Mouse (Mus musculus) lung, embryonic 16.5 days (tissue): ENCODE data around the gene Tma7. TPM values are rescaled to one million over a fixed set of nuclear protein-coding genes. Genes with fewer than 3 reads are reported as not detected.

ENCODE experiments used
- ATAC-seq: fragments of 200-750 bp; cut with Nextera tagmentation; 2 replicates; pipeline ENCODE4 v1.8.0; 2017; ENCODE audit warnings: low read depth, mild to moderate bottlenecking, moderate library complexity
- H3K27ac ChIP-seq: fragments of 300-500 bp; sonication (generic); 2 replicates; pipeline ENCODE4 v1.5.1; 2014; ENCODE audit warnings: mild to moderate bottlenecking, control low read depth, low read length
- H3K27me3 ChIP-seq: fragments of 300-500 bp; sonication (generic); 2 replicates; pipeline ENCODE4 v1.6.1; 2014; ENCODE audit warnings: low read depth, low read length, mixed read lengths; ENCODE audit not compliant: control insufficient read depth, insufficient read depth
- H3K36me3 ChIP-seq: fragments of 300-500 bp; sonication (generic); 2 replicates; pipeline ENCODE4 v1.6.1; 2014; ENCODE audit warnings: low read length; ENCODE audit not compliant: control insufficient read depth, insufficient read depth
- H3K4me1 ChIP-seq: fragments of 300-500 bp; sonication (generic); replicated peaks from 2 replicates; pipeline ENCODE4 v1.6.1; 2014; ENCODE audit warnings: low read length, mixed read lengths; ENCODE audit not compliant: control insufficient read depth, insufficient read depth
- H3K4me2 ChIP-seq: fragments of 300-500 bp; sonication (generic); 2 replicates; pipeline ENCODE4 v1.6.1; 2014; ENCODE audit warnings: low read depth, low read length, control low read depth
- H3K4me3 ChIP-seq: fragments of 300-500 bp; sonication (generic); 2 replicates; pipeline ENCODE4 v1.5.1; 2014; ENCODE audit warnings: mild to moderate bottlenecking, low read length, control low read depth
- H3K9ac ChIP-seq: fragments of 300-500 bp; sonication (generic); 2 replicates; pipeline ENCODE4 v1.6.1; 2014; ENCODE audit warnings: low read length, control low read depth
- H3K9me3 ChIP-seq: fragments of 300-500 bp; sonication (generic); 2 replicates; pipeline ENCODE4 v1.6.1; 2016; ENCODE audit warnings: low read length; ENCODE audit not compliant: control insufficient read depth
- WGBS: fragments of 180-500 bp; shearing (Covaris S2); extraction: QIAGEN DNeasy Blood & Tissue Kit; methylation state at CpG from one replicate; pipeline ENCODE4 v1.1.7; 2014; 5-methylcytosine and 5-hydroxymethylcytosine counted together
- polyA plus RNA-seq: library from polyadenylated mRNA; unstranded; fragments of >200 nt; fragmentation: Nextera tagmentation; extraction: Ambion mirVana; gene quantifications from 2 replicates; pipeline ENCODE4 v1.2.1, GENCODE M21; 2015

The Tma7 gene
- polyA plus RNA-seq, 1 experiment from 2014 or later: 545 TPM

- Histone ChIP-seq H3K4me2 (no peak overlapping the region), H3K9ac (no peak overlapping the region), H3K27me3 (no peaks in the 10 kb centered on the region), H3K4me3 (no peak overlapping the region), H3K27ac (no peak overlapping the region), H3K9me3 (no peaks in the 10 kb centered on the region), H3K4me1 (no peaks in the 10 kb centered on the region; the same call in 1 of the 2 replicates), H3K36me3 (peaks cover 13% of the 10 kb centered on the region)
- no peak for ATAC-seq
- WGBS: 71% methylated on average over 6 of the region's 6 CpGs
These were observed 38.6 kb upstream of the Tma7 start for GRCm38 (mm10) chr9:109120956-109121355.

- Histone ChIP-seq H3K9me3 (no peaks in the 10 kb centered on the region), H3K27ac (no peak overlapping the region), H3K9ac (no peak overlapping the region), H3K36me3 (peaks cover 25% of the 10 kb centered on the region), H3K27me3 (no peaks in the 10 kb centered on the region), H3K4me2 (no peak overlapping the region), H3K4me3 (no peak overlapping the region), H3K4me1 (no peaks in the 10 kb centered on the region; the same call in 1 of the 2 replicates)
- 85% methylated on average over 9 of the region's 9 CpGs for WGBS
- no peak for ATAC-seq
These were observed 37.2 kb upstream of the Tma7 start for GRCm38 (mm10) chr9:109119571-109119970.

- Histone ChIP-seq H3K9me3 (no peaks in the 10 kb centered on the region), H3K9ac (no peak overlapping the region), H3K27me3 (no peaks in the 10 kb centered on the region), H3K4me1 (no peaks in the 10 kb centered on the region; the same call in 1 of the 2 replicates), H3K4me3 (no peak overlapping the region), H3K27ac (no peak overlapping the region), H3K4me2 (no peak overlapping the region), H3K36me3 (peaks cover 34% of the 10 kb centered on the region)
- peak; percentile 32; the same call in 1 of the 2 replicates for ATAC-seq
- 82% methylated on average over 4 of the region's 4 CpGs for WGBS
These were observed 35.7 kb upstream of the Tma7 start for GRCm38 (mm10) chr9:109118106-109118505.

- H3K4me3 ChIP-seq: no peak overlapping the region
- no peak overlapping the region for H3K4me2 ChIP-seq
- H3K27me3 ChIP-seq: no peaks in the 10 kb centered on the region
- H3K4me1 ChIP-seq: no peaks in the 10 kb centered on the region
- H3K27ac ChIP-seq: no peak overlapping the region
- 88% methylated on average over 10 of the region's 10 CpGs for WGBS
- H3K9ac ChIP-seq: no peak overlapping the region
- no peak for ATAC-seq
- no peaks in the 10 kb centered on the region for H3K9me3 ChIP-seq
- H3K36me3 ChIP-seq: peaks cover 49% of the 10 kb centered on the region
These were observed 33.8 kb upstream of the Tma7 start for GRCm38 (mm10) chr9:109116205-109116604.

GRCm38 (mm10) chr9:109114871-109115270 is 32.5 kb upstream of the Tma7 start:
- Histone ChIP-seq H3K4me3 (no peak overlapping the region), H3K9me3 (no peaks in the 10 kb centered on the region), H3K4me2 (no peak overlapping the region), H3K9ac (no peak overlapping the region), H3K36me3 (peaks cover 61% of the 10 kb centered on the region), H3K27me3 (no peaks in the 10 kb centered on the region), H3K4me1 (no peaks in the 10 kb centered on the region), H3K27ac (no peak overlapping the region)
- no peak for ATAC-seq
- 88% methylated on average over 7 of the region's 7 CpGs for WGBS

GRCm38 (mm10) chr9:109114276-109114675 is 31.9 kb upstream of the Tma7 start:
- Histone ChIP-seq H3K4me2 (no peak overlapping the region), H3K27ac (no peak overlapping the region), H3K4me3 (no peak overlapping the region), H3K36me3 (peaks cover 67% of the 10 kb centered on the region), H3K4me1 (no peaks in the 10 kb centered on the region), H3K9me3 (no peaks in the 10 kb centered on the region), H3K27me3 (no peaks in the 10 kb centered on the region), H3K9ac (no peak overlapping the region)
- 88% methylated on average over 11 of the region's 11 CpGs for WGBS
- no peak for ATAC-seq

- Histone ChIP-seq H3K9ac (no peak overlapping the region), H3K4me3 (no peak overlapping the region), H3K27ac (no peak overlapping the region), H3K36me3 (peaks cover 73% of the 10 kb centered on the region), H3K4me1 (no peaks in the 10 kb centered on the region), H3K9me3 (no peaks in the 10 kb centered on the region), H3K4me2 (no peak overlapping the region), H3K27me3 (no peaks in the 10 kb centered on the region)
- no peak for ATAC-seq
- 84% methylated on average over 8 of the region's 8 CpGs for WGBS
These were observed 30.9 kb upstream of the Tma7 start for GRCm38 (mm10) chr9:109113331-109113730.

GRCm38 (mm10) chr9:109111591-109111990 is 29.2 kb upstream of the Tma7 start:
- no peak for ATAC-seq
- Histone ChIP-seq H3K27ac (no peak overlapping the region), H3K4me2 (no peak overlapping the region), H3K4me1 (no peaks in the 10 kb centered on the region), H3K36me3 (peaks cover 71% of the 10 kb centered on the region), H3K27me3 (no peaks in the 10 kb centered on the region), H3K9ac (no peak overlapping the region), H3K9me3 (no peaks in the 10 kb centered on the region), H3K4me3 (no peak overlapping the region)
- WGBS: 92% methylated on average over 9 of the region's 9 CpGs

- WGBS: 78% methylated on average over 4 of the region's 4 CpGs
- H3K27ac ChIP-seq: no peak overlapping the region
- H3K9me3 ChIP-seq: no peaks in the 10 kb centered on the region
- ATAC-seq: no peak
- H3K9ac ChIP-seq: no peak overlapping the region
- no peak overlapping the region for H3K4me2 ChIP-seq
- no peak overlapping the region for H3K4me3 ChIP-seq
- H3K27me3 ChIP-seq: no peaks in the 10 kb centered on the region
- peaks cover 74% of the 10 kb centered on the region for H3K36me3 ChIP-seq
- H3K4me1 ChIP-seq: no peaks in the 10 kb centered on the region
These were observed 28.7 kb upstream of the Tma7 start for GRCm38 (mm10) chr9:109111101-109111500.

- Histone ChIP-seq H3K9ac (no peak overlapping the region), H3K4me1 (no peaks in the 10 kb centered on the region), H3K36me3 (peaks cover 74% of the 10 kb centered on the region), H3K4me3 (no peak overlapping the region), H3K27ac (no peak overlapping the region), H3K4me2 (no peak overlapping the region), H3K9me3 (no peaks in the 10 kb centered on the region), H3K27me3 (no peaks in the 10 kb centered on the region)
- no peak for ATAC-seq
- WGBS: 96% methylated on average over 11 of the region's 11 CpGs
These were observed 27.9 kb upstream of the Tma7 start for GRCm38 (mm10) chr9:109110240-109110639.
